Mouse (Mus musculus): ENCODE measurements at regions not wholly inside any gene's neighbourhood (a gene's known extent, or its start where the extent isn't known, plus 50 kb on each side); places are given as distances from the start of the nearest gene placed in this dataset.

- 79% methylated on average over 3 of the region's 3 CpGs for WGBS
- no peaks in the 10 kb centered on the region for H3K27me3 ChIP-seq (replicated peaks; ENCODE audit: control insufficient read depth, insufficient read depth, low read length)
- no peak for ATAC-seq
These were observed 198.8 kb upstream of the Emcn start for GRCm38 (mm10) chr3:137142041-137142440.

GRCm38 (mm10) chr3:137146062-137146461, 194.8 kb upstream of the Emcn start:
- Histone ChIP-seq H3K36me3 (ENCODE audit: control insufficient read depth, insufficient read depth, low read length) (no peaks in the 10 kb centered on the region), H3K4me3 (ENCODE audit: low read depth, low read length) (no peak overlapping the region), H3K9ac (ENCODE audit: low read length) (no peak overlapping the region), H3K4me1 (ENCODE audit: control insufficient read depth, insufficient read depth, low read length) (no peaks in the 10 kb centered on the region), H3K9me3 (replicated peaks; ENCODE audit: control insufficient read depth, low read length) (no peaks in the 10 kb centered on the region), H3K4me2 (ENCODE audit: low read length) (no peak overlapping the region), H3K27ac (ENCODE audit: low read depth, low read length) (no peak overlapping the region), H3K27me3 (replicated peaks; ENCODE audit: control insufficient read depth, insufficient read depth, low read length) (no peaks in the 10 kb centered on the region)
- ATAC-seq (no peak), DNase-seq (ENCODE audit: low spot score) (no peak)

More at GRCm38 (mm10) chr3:137142041-137142440, 198.8 kb upstream of the Emcn start:
- H3K36me3 ChIP-seq (ENCODE audit: control insufficient read depth, insufficient read depth, low read length): no peaks in the 10 kb centered on the region
- DNase-seq (ENCODE audit: low spot score): no peak
- H3K4me2 ChIP-seq (ENCODE audit: low read length): no peak overlapping the region
- no peak overlapping the region for H3K9ac ChIP-seq (ENCODE audit: low read length)
- no peaks in the 10 kb centered on the region for H3K9me3 ChIP-seq (replicated peaks; ENCODE audit: control insufficient read depth, low read length)
- H3K27ac ChIP-seq (ENCODE audit: low read depth, low read length): no peak overlapping the region
- no peaks in the 10 kb centered on the region for H3K4me1 ChIP-seq (ENCODE audit: control insufficient read depth, insufficient read depth, low read length)
- H3K4me3 ChIP-seq (ENCODE audit: low read depth, low read length): no peak overlapping the region

- 21% methylated on average over 5 of the region's 5 CpGs for WGBS
- Histone ChIP-seq H3K27me3 (replicated peaks; ENCODE audit: control insufficient read depth, insufficient read depth, low read length) (no peaks in the 10 kb centered on the region), H3K36me3 (ENCODE audit: control insufficient read depth, insufficient read depth, low read length) (no peaks in the 10 kb centered on the region), H3K27ac (ENCODE audit: low read depth, low read length) (no peak overlapping the region), H3K4me2 (ENCODE audit: low read length) (no peak overlapping the region), H3K9ac (ENCODE audit: low read length) (no peak overlapping the region), H3K4me3 (ENCODE audit: low read depth, low read length) (no peak overlapping the region), H3K9me3 (replicated peaks; ENCODE audit: control insufficient read depth, low read length) (no peaks in the 10 kb centered on the region), H3K4me1 (ENCODE audit: control insufficient read depth, insufficient read depth, low read length) (no peaks in the 10 kb centered on the region)
- peak; percentile 42; the same call in 1 of the 2 replicates for ATAC-seq
- DNase-seq (ENCODE audit: low spot score): no peak
These were observed 193.5 kb upstream of the Emcn start for GRCm38 (mm10) chr3:137147405-137147804.

DNA sequence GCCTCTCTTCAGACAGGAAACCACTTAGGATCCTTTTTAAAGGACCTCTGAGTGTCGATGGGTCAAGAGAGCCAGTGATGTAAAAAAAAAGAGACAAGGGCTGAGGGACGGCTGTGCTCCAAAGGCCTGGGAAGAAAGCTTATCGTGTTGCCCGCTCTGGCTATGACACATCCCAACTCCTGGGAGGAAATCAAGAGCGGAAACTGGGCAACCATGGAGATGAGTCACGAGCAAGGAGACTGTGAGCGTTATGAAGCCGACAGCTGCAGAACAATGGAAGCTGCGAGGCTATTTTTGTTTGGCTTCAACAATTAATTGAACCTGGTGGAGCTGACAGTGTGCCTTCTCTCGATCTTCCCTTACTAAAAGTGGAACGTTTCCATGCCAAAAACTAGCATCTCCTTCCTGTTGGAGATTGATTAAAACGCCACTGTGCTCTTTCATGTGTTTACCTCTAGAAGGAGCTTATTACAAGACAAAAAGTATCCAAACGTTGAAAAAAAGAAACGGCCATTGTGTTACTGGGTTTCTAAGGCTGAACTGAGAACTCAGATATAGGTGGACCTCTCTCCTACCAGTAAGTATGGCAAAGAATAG, 190.4 kb upstream of the Emcn start:
- no peak for DNase-seq (ENCODE audit: low spot score)
- Histone ChIP-seq H3K4me1 (ENCODE audit: control insufficient read depth, insufficient read depth, low read length) (peaks cover 9% of the 10 kb centered on the region), H3K9me3 (replicated peaks; ENCODE audit: control insufficient read depth, low read length) (no peaks in the 10 kb centered on the region), H3K36me3 (ENCODE audit: control insufficient read depth, insufficient read depth, low read length) (no peaks in the 10 kb centered on the region), H3K4me2 (ENCODE audit: low read length) (no peak overlapping the region), H3K9ac (ENCODE audit: low read length) (no peak overlapping the region), H3K4me3 (ENCODE audit: low read depth, low read length) (no peak overlapping the region), H3K27me3 (replicated peaks; ENCODE audit: control insufficient read depth, insufficient read depth, low read length) (no peaks in the 10 kb centered on the region), H3K27ac (ENCODE audit: low read depth, low read length) (no peak overlapping the region)
- no peak for ATAC-seq
- 76% methylated on average over 14 of the region's 14 CpGs for WGBS

DNA sequence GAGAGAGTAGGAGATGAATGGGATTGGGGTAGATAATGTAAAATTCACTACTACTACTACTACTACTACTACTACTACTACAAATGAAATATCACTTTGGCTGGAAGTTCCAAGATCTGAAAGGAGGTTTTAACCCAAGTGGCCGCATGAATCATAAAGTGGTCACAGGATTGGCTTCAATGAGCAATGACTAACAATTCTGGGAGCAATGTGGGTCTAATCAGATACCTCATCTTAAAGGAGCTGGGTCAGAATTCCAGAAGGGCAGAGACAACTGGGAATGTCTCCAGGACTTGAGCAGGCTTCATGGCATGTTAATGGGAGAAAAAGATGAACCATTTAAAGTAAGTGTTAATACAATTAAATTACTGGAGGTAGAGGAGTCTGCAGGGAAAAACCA, 189.4 kb upstream of the Emcn start:
- WGBS: 97% methylated on average over 1 of the region's 1 CpGs
- ATAC-seq: no peak
- no peak for DNase-seq (ENCODE audit: low spot score)
- no peak overlapping the region for H3K27ac ChIP-seq (ENCODE audit: low read depth, low read length)
- no peaks in the 10 kb centered on the region for H3K27me3 ChIP-seq (replicated peaks; ENCODE audit: control insufficient read depth, insufficient read depth, low read length)
- H3K36me3 ChIP-seq (ENCODE audit: control insufficient read depth, insufficient read depth, low read length): no peaks in the 10 kb centered on the region
- no peak overlapping the region for H3K9ac ChIP-seq (ENCODE audit: low read length)
- H3K4me3 ChIP-seq (ENCODE audit: low read depth, low read length): no peak overlapping the region
- H3K4me1 ChIP-seq (ENCODE audit: control insufficient read depth, insufficient read depth, low read length): peaks cover 12% of the 10 kb centered on the region
- no peak overlapping the region for H3K4me2 ChIP-seq (ENCODE audit: low read length)
- no peaks in the 10 kb centered on the region for H3K9me3 ChIP-seq (replicated peaks; ENCODE audit: control insufficient read depth, low read length)

DNA sequence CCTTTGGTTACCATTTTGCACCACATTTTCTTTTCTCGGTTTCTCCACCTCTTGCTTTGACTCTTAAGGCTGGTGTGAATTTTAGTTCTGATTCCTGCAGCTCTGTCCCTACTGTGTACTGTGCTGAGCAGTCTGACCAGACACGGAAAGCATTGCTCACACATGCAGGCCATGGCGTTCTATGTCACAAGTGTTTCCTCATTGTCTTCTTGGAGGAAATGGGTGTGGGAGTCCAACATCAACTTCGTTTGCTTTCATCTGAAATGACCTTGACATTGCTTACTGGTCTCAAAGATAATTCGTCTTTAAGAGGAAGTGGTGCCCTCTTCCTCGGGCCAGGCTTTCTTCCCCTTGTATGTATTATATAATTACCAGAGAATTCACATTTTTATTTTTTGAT, 187.6 kb upstream of the Emcn start:
- 85% methylated on average over 6 of the region's 6 CpGs for WGBS
- Histone ChIP-seq H3K9me3 (replicated peaks; ENCODE audit: control insufficient read depth, low read length) (no peaks in the 10 kb centered on the region), H3K4me3 (ENCODE audit: low read depth, low read length) (no peak overlapping the region), H3K27me3 (replicated peaks; ENCODE audit: control insufficient read depth, insufficient read depth, low read length) (no peaks in the 10 kb centered on the region), H3K9ac (ENCODE audit: low read length) (no peak overlapping the region), H3K27ac (ENCODE audit: low read depth, low read length) (no peak overlapping the region), H3K4me1 (ENCODE audit: control insufficient read depth, insufficient read depth, low read length) (peaks cover 14% of the 10 kb centered on the region), H3K4me2 (ENCODE audit: low read length) (no peak overlapping the region), H3K36me3 (ENCODE audit: control insufficient read depth, insufficient read depth, low read length) (no peaks in the 10 kb centered on the region)
- ATAC-seq (no peak), DNase-seq (ENCODE audit: low spot score) (no peak)

DNA sequence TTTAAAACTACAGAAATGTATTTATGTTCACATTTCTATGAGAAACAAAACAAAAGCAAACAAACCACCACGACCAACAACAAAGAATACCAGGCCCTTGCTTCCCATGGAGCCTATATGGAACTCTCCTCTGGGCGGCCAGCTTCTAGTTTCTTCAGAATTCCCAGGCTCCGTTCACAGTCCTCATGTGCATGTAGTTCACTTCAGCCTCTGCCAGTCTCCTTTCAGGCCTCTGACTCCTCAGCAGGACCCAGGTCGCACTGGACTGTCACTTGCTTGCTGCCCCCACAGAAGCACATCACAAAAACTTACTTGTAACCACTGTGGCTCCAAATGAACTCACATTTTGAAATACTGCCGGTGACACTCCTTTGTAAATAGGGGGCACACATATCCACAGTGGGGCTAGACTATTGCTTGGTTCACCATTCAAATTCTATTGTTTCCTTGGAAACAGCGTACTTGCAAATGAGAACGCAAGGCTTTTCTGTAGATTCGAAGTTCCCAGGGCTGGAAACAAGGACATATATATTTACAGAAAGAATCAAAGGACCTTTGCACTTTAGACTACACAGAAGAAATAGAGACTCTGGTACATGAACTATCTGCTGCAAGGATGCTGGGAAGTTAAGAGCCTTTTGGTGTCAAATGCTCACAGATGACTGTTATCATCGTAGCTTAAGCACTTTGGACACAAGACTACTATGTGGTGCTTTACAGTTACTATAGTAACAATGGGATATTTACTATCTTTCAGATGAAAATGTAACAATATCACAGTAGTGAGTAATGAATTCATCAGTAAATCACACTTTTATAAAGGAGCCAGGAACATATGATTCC, 186.4 kb upstream of the Emcn start:
- Histone ChIP-seq H3K4me2 (ENCODE audit: low read length) (no peak overlapping the region), H3K9ac (ENCODE audit: low read length) (no peak overlapping the region), H3K4me1 (ENCODE audit: control insufficient read depth, insufficient read depth, low read length) (peaks cover 14% of the 10 kb centered on the region), H3K4me3 (ENCODE audit: low read depth, low read length) (no peak overlapping the region), H3K27me3 (replicated peaks; ENCODE audit: control insufficient read depth, insufficient read depth, low read length) (no peaks in the 10 kb centered on the region), H3K27ac (ENCODE audit: low read depth, low read length) (no peak overlapping the region), H3K36me3 (ENCODE audit: control insufficient read depth, insufficient read depth, low read length) (no peaks in the 10 kb centered on the region), H3K9me3 (replicated peaks; ENCODE audit: control insufficient read depth, low read length) (no peaks in the 10 kb centered on the region)
- DNase-seq (ENCODE audit: low spot score) (peak; percentile 37), ATAC-seq (peak; percentile 55)
- 24% methylated on average over 9 of the region's 9 CpGs for WGBS

DNA sequence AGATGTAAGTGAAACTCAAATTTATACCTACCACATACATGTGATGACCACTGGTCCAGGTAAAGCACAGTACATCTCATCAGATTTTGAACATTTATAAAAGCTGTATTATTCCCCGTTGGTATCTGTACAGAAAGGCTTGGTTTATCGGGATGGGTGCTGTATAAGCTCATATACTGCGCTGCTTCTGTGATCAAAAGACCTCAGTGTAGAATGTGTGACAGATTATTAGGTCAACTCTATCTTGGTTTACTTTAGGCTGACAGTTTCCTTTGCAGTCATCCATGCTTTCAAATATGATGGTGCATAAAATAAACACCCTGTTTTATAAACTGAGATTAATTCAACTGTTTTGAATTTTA, 185.8 kb upstream of the Emcn start:
- Histone ChIP-seq H3K9ac (ENCODE audit: low read length) (no peak overlapping the region), H3K4me1 (ENCODE audit: control insufficient read depth, insufficient read depth, low read length) (peaks cover 14% of the 10 kb centered on the region), H3K36me3 (ENCODE audit: control insufficient read depth, insufficient read depth, low read length) (no peaks in the 10 kb centered on the region), H3K27ac (ENCODE audit: low read depth, low read length) (no peak overlapping the region), H3K9me3 (replicated peaks; ENCODE audit: control insufficient read depth, low read length) (no peaks in the 10 kb centered on the region), H3K4me2 (ENCODE audit: low read length) (no peak overlapping the region), H3K27me3 (replicated peaks; ENCODE audit: control insufficient read depth, insufficient read depth, low read length) (no peaks in the 10 kb centered on the region), H3K4me3 (ENCODE audit: low read depth, low read length) (no peak overlapping the region)
- WGBS: 85% methylated on average over 3 of the region's 3 CpGs
- ATAC-seq (0 out of 2 replicates have a peak, but pooled peaks have one; percentile 21), DNase-seq (ENCODE audit: low spot score) (no peak)

- DNase-seq (ENCODE audit: low spot score): no peak
- Histone ChIP-seq H3K27me3 (replicated peaks; ENCODE audit: control insufficient read depth, insufficient read depth, low read length) (no peaks in the 10 kb centered on the region), H3K4me3 (ENCODE audit: low read depth, low read length) (no peak overlapping the region), H3K4me1 (ENCODE audit: control insufficient read depth, insufficient read depth, low read length) (peaks cover 14% of the 10 kb centered on the region), H3K27ac (ENCODE audit: low read depth, low read length) (no peak overlapping the region), H3K9ac (ENCODE audit: low read length) (0 out of 2 replicates have a peak overlapping the region, but pooled peaks have one; percentile 26), H3K4me2 (ENCODE audit: low read length) (no peak overlapping the region), H3K9me3 (replicated peaks; ENCODE audit: control insufficient read depth, low read length) (no peaks in the 10 kb centered on the region), H3K36me3 (ENCODE audit: control insufficient read depth, insufficient read depth, low read length) (no peaks in the 10 kb centered on the region)
- 48% methylated on average over 11 of the region's 11 CpGs for WGBS
- ATAC-seq: no peak
These were observed 184.5 kb upstream of the Emcn start for GRCm38 (mm10) chr3:137156250-137156975.

Data from forebrain, embryonic 14.5 days (tissue).